Mouse (Mus musculus) embryonic facial prominence, embryonic 13.5 days (tissue): ENCODE data around the gene Siglech. TPM values are rescaled to one million over a fixed set of nuclear protein-coding genes. Genes with fewer than 3 reads are reported as not detected.
A peak's percentile ranks its signal among the peaks of the same experiment; 100 is the strongest.

Experiments used
- ATAC-seq: fragments of 200-750 bp; cut with Nextera tagmentation; 2 replicates; pipeline ENCODE4 v1.8.0; 2017; ENCODE audit warnings: low read depth; ENCODE audit not compliant: insufficient number of reproducible peaks, insufficient read depth, low FRiP score, low TSS enrichment
- H3K27ac ChIP-seq: fragments of 300-500 bp; sonication (generic); 2 replicates; pipeline ENCODE4 v1.5.1; 2015; ENCODE audit warnings: moderate library complexity, mild to moderate bottlenecking, inconsistent platforms
- H3K27me3 ChIP-seq: fragments of 300-500 bp; sonication (generic); 2 replicates; pipeline ENCODE4 v1.6.1; 2015; ENCODE audit warnings: mild to moderate bottlenecking, inconsistent platforms
- H3K36me3 ChIP-seq: fragments of 300-500 bp; sonication (generic); 2 replicates; pipeline ENCODE4 v1.6.1; 2015; ENCODE audit warnings: mild to moderate bottlenecking, inconsistent platforms
- H3K4me1 ChIP-seq: fragments of 300-500 bp; sonication (generic); 2 replicates; pipeline ENCODE4 v1.6.1; 2015; ENCODE audit warnings: inconsistent platforms
- H3K4me2 ChIP-seq: fragments of 300-500 bp; sonication (generic); 2 replicates; pipeline ENCODE4 v1.6.1; 2015; ENCODE audit warnings: moderate library complexity, mild to moderate bottlenecking, inconsistent platforms
- H3K4me3 ChIP-seq: fragments of 300-500 bp; sonication (generic); 2 replicates; pipeline ENCODE4 v1.5.1; 2015; ENCODE audit warnings: mild to moderate bottlenecking, inconsistent platforms
- H3K9ac ChIP-seq: fragments of 300-500 bp; sonication (generic); 2 replicates; pipeline ENCODE4 v1.6.1; 2015; ENCODE audit warnings: mild to moderate bottlenecking, inconsistent platforms
- H3K9me3 ChIP-seq: fragments of 300-500 bp; sonication (generic); 2 replicates; pipeline ENCODE4 v1.6.1; 2016; ENCODE audit warnings: inconsistent platforms
- WGBS: fragments of 180-500 bp; shearing (Covaris S2); methylation state at CpG from one replicate; pipeline ENCODE4 v1.1.7; 2015; ENCODE audit warnings: mixed read lengths; 5-methylcytosine and 5-hydroxymethylcytosine counted together
- polyA plus RNA-seq: library from polyadenylated mRNA; unstranded; fragments of >200 nt; fragmentation: Nextera tagmentation; extraction: Ambion mirVana; gene quantifications from 2 replicates; pipeline ENCODE4 v1.2.1, GENCODE M21; 2015

Gene Siglech
- polyA plus RNA-seq, result 0.54 and 0.58 TPM in 2 replicates

- no peaks in the 10 kb centered on the region for H3K4me1 ChIP-seq
Observed at GRCm38 (mm10) chr7:55767926-55768325, at the start of gene Siglech. Gene Siglech, plus strand, starts transcription at chr7:55768178.

GRCm38 (mm10) chr7:55722673-55723072 lies 45.3 kb upstream of the Siglech start:
- 67% methylated on average over 7 of the region's 7 CpGs for WGBS
- H3K4me2 ChIP-seq, result no peak overlapping the region
- no peaks in the 10 kb centered on the region for H3K27me3 ChIP-seq
- no peak for ATAC-seq
- no peak overlapping the region for H3K9ac ChIP-seq
- no peak overlapping the region for H3K4me3 ChIP-seq
- no peak overlapping the region for H3K27ac ChIP-seq
- no peaks in the 10 kb centered on the region for H3K4me1 ChIP-seq
- H3K36me3 ChIP-seq, result no peaks in the 10 kb centered on the region
- H3K9me3 ChIP-seq, result no peaks in the 10 kb centered on the region

More at GRCm38 (mm10) chr7:55767926-55768325, at the start of gene Siglech:
- Histone ChIP-seq H3K27me3 (no peaks in the 10 kb centered on the region), H3K4me2 (no peak within 1 kb of the TSS), H3K4me3 (no peak within 1 kb of the TSS), H3K36me3 (no peaks in the 10 kb centered on the region), H3K27ac (no peak within 1 kb of the TSS), H3K9ac (no peak within 1 kb of the TSS), H3K9me3 (no peaks in the 10 kb centered on the region)
- 48% methylated on average over 3 of the region's 3 CpGs for WGBS
- no peak for ATAC-seq

- H3K36me3 ChIP-seq, result no peaks in the 10 kb centered on the region
- H3K4me3 ChIP-seq, result no peak overlapping the region
- no peaks in the 10 kb centered on the region for H3K4me1 ChIP-seq
- no peaks in the 10 kb centered on the region for H3K9me3 ChIP-seq
- ATAC-seq, result no peak
- WGBS, result 48% methylated on average over 1 of the region's 1 CpGs
- H3K27me3 ChIP-seq, result no peaks in the 10 kb centered on the region
- no peak overlapping the region for H3K9ac ChIP-seq
- H3K27ac ChIP-seq, result no peak overlapping the region
- H3K4me2 ChIP-seq, result no peak overlapping the region
Observed at GRCm38 (mm10) chr7:55728903-55729302, 39.1 kb upstream of the Siglech start.

- ATAC-seq, result no peak
- H3K4me3 ChIP-seq, result no peak overlapping the region
- WGBS, result 93% methylated on average over 2 of the region's 2 CpGs
Observed at GRCm38 (mm10) chr7:55734483-55734882, 33.5 kb upstream of the Siglech start.

GRCm38 (mm10) chr7:55737125-55737912 lies 30.7 kb upstream of the Siglech start:
- no peaks in the 10 kb centered on the region for H3K9me3 ChIP-seq
- no peaks in the 10 kb centered on the region for H3K27me3 ChIP-seq
- H3K9ac ChIP-seq, result no peak overlapping the region
- H3K27ac ChIP-seq, result no peak overlapping the region
- H3K4me2 ChIP-seq, result no peak overlapping the region
- H3K36me3 ChIP-seq, result no peaks in the 10 kb centered on the region
- 40% methylated on average over 4 of the region's 4 CpGs for WGBS
- 0 out of 2 replicates have a peak, but pooled peaks have one; percentile 17 for ATAC-seq
- no peaks in the 10 kb centered on the region for H3K4me1 ChIP-seq
- no peak overlapping the region for H3K4me3 ChIP-seq

More at GRCm38 (mm10) chr7:55734483-55734882, 33.5 kb upstream of the Siglech start:
- H3K9ac ChIP-seq, result no peak overlapping the region
- no peaks in the 10 kb centered on the region for H3K9me3 ChIP-seq
- no peaks in the 10 kb centered on the region for H3K36me3 ChIP-seq
- no peaks in the 10 kb centered on the region for H3K4me1 ChIP-seq
- no peak overlapping the region for H3K27ac ChIP-seq
- H3K27me3 ChIP-seq, result no peaks in the 10 kb centered on the region
- H3K4me2 ChIP-seq, result no peak overlapping the region

GRCm38 (mm10) chr7:55743614-55744267 lies 24.2 kb upstream of the Siglech start:
- H3K4me3 ChIP-seq, result no peak overlapping the region
- H3K36me3 ChIP-seq, result no peaks in the 10 kb centered on the region
- H3K27me3 ChIP-seq, result no peaks in the 10 kb centered on the region
- H3K4me1 ChIP-seq, result no peaks in the 10 kb centered on the region
- no peak for ATAC-seq
- H3K4me2 ChIP-seq, result no peak overlapping the region
- H3K9ac ChIP-seq, result no peak overlapping the region
- WGBS, result 82% methylated on average over 3 of the region's 3 CpGs
- no peak overlapping the region for H3K27ac ChIP-seq
- no peaks in the 10 kb centered on the region for H3K9me3 ChIP-seq

GRCm38 (mm10) chr7:55744566-55745220 lies 23.3 kb upstream of the Siglech start:
- Histone ChIP-seq H3K36me3 (no peaks in the 10 kb centered on the region), H3K4me3 (no peak overlapping the region), H3K9ac (no peak overlapping the region), H3K27ac (no peak overlapping the region), H3K4me1 (no peaks in the 10 kb centered on the region), H3K9me3 (no peaks in the 10 kb centered on the region), H3K27me3 (no peaks in the 10 kb centered on the region), H3K4me2 (peak overlapping the region; percentile 4)
- 58% methylated on average over 10 of the region's 10 CpGs for WGBS
- no peak for ATAC-seq

GRCm38 (mm10) chr7:55750841-55751240 lies 17.1 kb upstream of the Siglech start:
- Histone ChIP-seq H3K4me2 (no peak overlapping the region), H3K27me3 (no peaks in the 10 kb centered on the region), H3K4me3 (no peak overlapping the region), H3K9ac (no peak overlapping the region), H3K27ac (no peak overlapping the region), H3K4me1 (no peaks in the 10 kb centered on the region), H3K36me3 (no peaks in the 10 kb centered on the region), H3K9me3 (no peaks in the 10 kb centered on the region)
- 61% methylated on average over 3 of the region's 3 CpGs for WGBS
- no peak for ATAC-seq

- 70% methylated on average over 3 of the region's 3 CpGs for WGBS
- no peaks in the 10 kb centered on the region for H3K9me3 ChIP-seq
Observed at GRCm38 (mm10) chr7:55759346-55759745, 8.6 kb upstream of the Siglech start.

GRCm38 (mm10) chr7:55780011-55780410 lies 12.0 kb downstream of the Siglech start:
- Histone ChIP-seq H3K4me2 (no peak overlapping the region), H3K36me3 (no peaks in the 10 kb centered on the region), H3K4me3 (no peak overlapping the region), H3K9me3 (no peaks in the 10 kb centered on the region), H3K27me3 (no peaks in the 10 kb centered on the region), H3K27ac (no peak overlapping the region), H3K9ac (no peak overlapping the region), H3K4me1 (no peaks in the 10 kb centered on the region)
- 48% methylated on average over 4 of the region's 4 CpGs for WGBS
- no peak for ATAC-seq

More at GRCm38 (mm10) chr7:55759346-55759745, 8.6 kb upstream of the Siglech start:
- Histone ChIP-seq H3K36me3 (no peaks in the 10 kb centered on the region), H3K4me2 (no peak overlapping the region), H3K4me1 (no peaks in the 10 kb centered on the region), H3K27ac (no peak overlapping the region), H3K4me3 (no peak overlapping the region), H3K27me3 (no peaks in the 10 kb centered on the region), H3K9ac (no peak overlapping the region)
- no peak for ATAC-seq

GRCm38 (mm10) chr7:55782493-55782892 lies 14.5 kb downstream of the Siglech start:
- Histone ChIP-seq H3K27ac (no peak overlapping the region), H3K27me3 (no peaks in the 10 kb centered on the region), H3K4me3 (no peak overlapping the region), H3K9me3 (no peaks in the 10 kb centered on the region), H3K4me1 (no peaks in the 10 kb centered on the region), H3K9ac (no peak overlapping the region), H3K36me3 (no peaks in the 10 kb centered on the region), H3K4me2 (no peak overlapping the region)
- WGBS, result 60% methylated on average over 3 of the region's 3 CpGs
- ATAC-seq, result no peak
